Mouse (Mus musculus) embryo, embryonic 11 days (tissue): ENCODE results near the gene Zwint.
A peak's percentile ranks its signal among the peaks of the same experiment; 100 is the strongest.

Experiments used
- DNase-seq: peaks from one replicate; pipeline ENCODE4 v3.0.0-alpha.2; 2015

Zwint gene

GRCm38 (mm10) chr10:72654270-72655016 is at the start of gene Zwint:
Gene Zwint, plus strand, starts transcription at chr10:72654845.
- peak; percentile 97 for DNase-seq

DNA sequence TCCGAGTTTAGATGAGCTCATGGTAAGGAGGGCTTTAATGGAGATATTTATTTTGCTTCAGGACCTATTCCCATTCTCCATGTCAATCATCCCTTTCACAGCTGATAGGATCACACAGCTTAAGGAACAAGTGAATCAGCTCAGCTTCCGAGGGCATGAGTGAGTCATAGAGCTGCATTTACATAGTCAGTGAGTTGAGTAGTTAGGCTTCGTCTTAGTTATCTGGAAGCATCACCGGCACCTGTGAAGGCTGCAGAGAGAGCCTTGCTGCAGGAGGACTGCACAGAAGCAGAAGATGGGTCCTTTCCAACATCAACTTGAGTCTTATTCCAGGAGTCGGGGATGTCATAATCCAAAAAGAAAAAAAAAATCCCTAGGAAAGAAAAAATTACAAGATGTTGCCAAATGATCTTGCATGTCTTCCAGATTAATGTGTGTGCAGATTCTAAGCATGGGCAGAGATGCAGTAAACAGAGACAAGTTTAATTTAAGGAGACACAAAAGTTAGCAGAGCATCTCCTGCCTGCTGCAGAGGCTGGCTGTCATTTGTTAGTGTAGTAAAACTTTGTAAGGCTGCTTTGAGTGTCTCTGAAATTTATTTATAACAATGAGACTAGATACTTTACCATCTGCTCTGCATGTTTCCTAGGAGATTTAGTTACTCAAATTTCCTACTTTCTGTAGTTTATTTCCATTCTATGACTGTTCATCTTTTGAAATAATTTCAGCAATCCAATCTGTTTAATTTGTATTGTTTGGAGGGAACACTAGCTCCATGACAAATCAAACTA is 41.3 kb upstream of the Zwint start:
- no peak for DNase-seq

- DNase-seq: no peak
Measured at GRCm38 (mm10) chr10:72616153-72616552, 38.5 kb upstream of the Zwint start.

DNA sequence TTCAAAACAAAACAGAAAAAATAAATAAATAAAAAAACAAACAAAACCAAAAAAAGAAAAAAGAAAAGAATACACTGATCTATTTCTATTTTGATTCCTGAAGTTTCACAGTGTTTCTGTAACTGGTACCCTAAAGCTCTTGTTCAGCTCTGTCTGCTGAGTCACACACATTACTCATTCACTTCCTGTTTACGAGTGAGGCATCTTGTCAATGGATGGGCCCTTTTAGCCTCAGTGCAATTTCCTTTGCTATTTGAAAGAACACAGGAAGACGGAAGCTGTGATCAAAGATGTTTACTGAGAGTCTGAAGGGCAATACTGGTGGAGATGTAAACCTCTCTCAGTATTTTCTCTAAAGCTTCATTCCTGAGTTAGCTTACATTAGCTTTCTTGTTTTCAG is 34.1 kb upstream of the Zwint start:
- DNase-seq: no peak

- no peak for DNase-seq
Measured at GRCm38 (mm10) chr10:72623561-72623960, 31.1 kb upstream of the Zwint start.

DNA sequence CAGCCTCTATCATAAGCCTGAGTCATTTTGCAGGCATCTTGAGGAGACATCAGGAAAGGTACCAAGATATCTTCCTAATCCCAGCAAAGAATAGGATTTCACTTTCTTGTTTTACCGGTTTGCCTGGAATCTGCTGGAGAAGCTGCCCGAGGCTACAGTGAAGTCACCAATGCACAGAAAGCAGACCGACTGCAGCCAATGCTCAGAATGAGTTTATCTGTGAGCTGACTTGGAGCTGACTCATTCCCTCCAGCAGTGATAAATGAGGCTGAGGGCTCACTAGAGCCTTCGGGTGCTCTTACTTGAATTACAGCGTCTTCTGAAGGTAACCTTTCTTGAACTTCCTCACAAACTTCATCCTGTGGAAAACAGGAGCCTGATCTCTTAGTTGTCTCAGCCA is 20.5 kb upstream of the Zwint start:
- DNase-seq: peak; percentile 23

- no peak for DNase-seq
Measured at GRCm38 (mm10) chr10:72650867-72651266, 3.8 kb upstream of the Zwint start.

- no peak for DNase-seq
Measured at GRCm38 (mm10) chr10:72653797-72654196, 848 bp upstream of the Zwint start.

DNA sequence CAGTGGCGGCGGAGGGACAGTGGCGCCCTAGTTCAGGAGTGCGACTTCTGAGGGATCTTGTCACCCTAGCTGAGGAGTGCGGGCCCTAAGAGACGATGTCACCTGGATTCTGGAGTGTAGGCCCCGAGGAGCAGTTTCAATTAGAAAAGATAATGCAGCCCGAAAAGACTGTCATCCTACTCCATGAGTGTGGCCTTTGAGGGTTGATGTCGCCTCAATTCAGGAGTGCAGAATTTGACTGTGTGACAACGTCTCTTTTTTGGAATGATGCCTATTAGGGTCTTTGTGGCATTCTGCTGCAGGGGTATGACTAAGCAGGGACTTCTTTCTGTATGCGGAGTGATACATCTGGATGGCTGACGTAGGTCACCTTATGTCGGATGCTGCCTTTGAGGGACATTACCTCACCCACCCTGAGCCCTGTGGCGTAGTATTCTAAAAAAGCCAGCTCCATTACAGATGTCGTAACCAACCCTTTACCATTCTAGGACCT is 418 bp downstream of the Zwint start:
- peak; percentile 77 for DNase-seq

GRCm38 (mm10) chr10:72659198-72659597 is 4.6 kb downstream of the Zwint start:
- no peak for DNase-seq

DNA sequence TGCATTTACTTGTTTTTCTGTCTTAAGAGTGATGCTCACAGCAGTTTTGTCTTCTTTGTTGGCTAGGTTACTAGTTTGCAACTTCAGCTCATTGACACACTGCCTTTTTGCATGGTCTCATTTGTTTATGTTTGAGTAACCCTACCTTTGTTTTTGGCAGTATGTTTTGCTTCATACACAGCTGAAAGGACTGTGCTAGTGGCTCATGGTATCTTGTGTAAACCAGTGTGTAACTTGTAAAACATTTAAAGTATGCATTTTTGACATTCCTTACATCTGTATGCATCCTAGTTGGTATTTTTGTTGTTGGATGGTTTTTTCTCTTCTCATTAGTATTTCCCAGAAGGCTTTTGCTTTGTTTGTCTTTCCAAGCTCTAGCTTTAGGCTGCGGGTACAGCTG is 5.7 kb downstream of the Zwint start:
- DNase-seq: no peak

DNA sequence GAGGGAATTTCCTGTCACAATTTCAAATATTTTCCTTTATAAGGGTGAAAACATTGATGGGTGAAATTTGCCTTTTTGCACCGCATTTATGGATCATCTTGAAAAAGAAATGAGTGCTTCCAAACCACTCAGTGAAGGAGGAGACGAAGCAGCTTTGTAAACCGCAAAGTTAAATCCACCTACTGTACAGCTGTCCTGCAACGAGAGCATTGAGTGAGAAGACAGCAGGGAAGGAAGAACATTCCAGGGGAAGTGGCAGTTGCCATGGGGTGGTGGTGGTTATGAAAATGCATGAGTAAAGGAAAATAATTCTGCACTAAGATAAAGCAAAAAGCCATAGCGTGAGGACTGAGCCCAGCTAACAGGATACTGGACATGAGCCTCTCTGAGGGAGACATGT is 13.2 kb downstream of the Zwint start:
- no peak for DNase-seq

- no peak for DNase-seq
Measured at GRCm38 (mm10) chr10:72669086-72669485, 14.4 kb downstream of the Zwint start.

DNA sequence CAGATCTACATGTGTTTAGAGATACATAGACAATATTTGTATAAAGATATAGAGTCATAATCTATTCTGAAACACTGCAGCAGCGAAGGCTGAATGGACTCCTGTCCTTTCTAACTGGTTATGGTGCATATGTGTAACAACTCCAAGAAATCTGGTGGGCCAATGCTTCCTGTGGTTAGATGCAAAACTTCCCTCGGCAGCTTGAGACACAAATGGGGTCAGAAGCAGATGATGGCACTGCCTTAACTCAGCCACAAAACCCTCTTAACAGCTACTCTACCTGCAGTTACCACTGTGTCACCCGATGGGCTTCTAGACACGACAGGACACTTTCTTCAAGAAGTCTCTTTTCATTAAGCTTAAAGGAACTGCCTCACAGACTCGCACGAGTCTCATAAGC is 21.3 kb downstream of the Zwint start:
- DNase-seq: no peak

- no peak for DNase-seq
Measured at GRCm38 (mm10) chr10:72676550-72676949, 21.9 kb downstream of the Zwint start.

GRCm38 (mm10) chr10:72679086-72679485 is 24.4 kb downstream of the Zwint start:
- DNase-seq: no peak

GRCm38 (mm10) chr10:72701092-72701491 is 46.4 kb downstream of the Zwint start:
- no peak for DNase-seq

DNA sequence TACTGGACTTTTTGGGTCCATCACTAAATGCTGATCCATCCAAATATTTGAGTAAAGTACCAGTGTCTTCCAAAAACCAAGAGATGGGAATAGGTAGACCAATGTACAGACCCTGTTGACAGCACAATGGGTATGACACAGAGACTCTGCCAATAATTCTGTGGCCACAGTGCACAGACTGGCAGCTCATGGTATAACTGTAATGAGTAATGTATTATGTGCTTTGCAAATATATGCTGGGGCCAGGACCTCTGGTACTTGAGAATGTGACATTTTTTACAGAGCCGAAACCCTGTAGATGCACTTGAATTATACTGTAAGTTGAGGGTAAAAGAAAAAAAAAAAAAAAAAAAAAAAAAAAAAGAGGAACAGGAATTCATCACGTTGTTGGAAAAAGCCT is 59.1 kb downstream of the Zwint start:
- DNase-seq: no peak
